Mouse (Mus musculus) cerebellum, adult 9-11 months (tissue): ENCODE data around the gene Lypla2.
"Not testable (repeated sequence)": the region's sequence is repeated elsewhere in the genome, so short reads cannot be mapped to it uniquely, and the experiment has no call there.

Experiments
- DNase-seq: peaks from one replicate; pipeline ENCODE4 v3.0.0; 2022

The Lypla2 gene

DNA sequence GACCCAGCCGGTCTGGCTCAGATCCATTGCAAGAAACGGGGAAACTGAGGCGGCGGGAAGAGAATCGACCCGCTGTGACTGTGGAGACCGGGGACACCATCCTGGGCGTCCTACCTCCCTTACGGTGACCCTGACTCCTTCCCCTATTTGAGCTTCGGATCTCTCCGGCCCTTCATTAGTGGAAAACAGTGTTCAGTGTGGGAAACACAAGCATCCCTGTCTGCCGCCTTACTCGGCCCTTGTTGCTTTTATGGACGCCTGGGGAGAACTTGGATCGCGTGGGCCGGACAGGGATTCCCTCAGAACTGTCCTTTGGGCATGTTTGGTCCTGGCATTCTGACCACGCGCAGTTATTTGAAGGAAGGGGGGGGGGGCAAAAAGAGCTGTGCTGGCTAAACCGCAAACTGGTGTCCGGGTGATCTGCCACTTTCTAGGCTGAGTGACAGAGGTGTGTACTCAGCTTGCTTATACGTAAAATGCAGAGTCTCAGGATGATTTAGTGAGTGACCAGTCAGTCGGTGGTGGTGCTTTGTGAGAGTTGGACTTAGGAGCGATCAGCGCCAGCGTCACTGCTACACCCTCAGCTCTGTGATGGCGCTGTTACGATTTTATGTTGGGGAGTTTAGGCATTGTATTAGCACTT is 25.6 kb downstream of the Lypla2 start:
- DNase-seq, result no peak

DNA sequence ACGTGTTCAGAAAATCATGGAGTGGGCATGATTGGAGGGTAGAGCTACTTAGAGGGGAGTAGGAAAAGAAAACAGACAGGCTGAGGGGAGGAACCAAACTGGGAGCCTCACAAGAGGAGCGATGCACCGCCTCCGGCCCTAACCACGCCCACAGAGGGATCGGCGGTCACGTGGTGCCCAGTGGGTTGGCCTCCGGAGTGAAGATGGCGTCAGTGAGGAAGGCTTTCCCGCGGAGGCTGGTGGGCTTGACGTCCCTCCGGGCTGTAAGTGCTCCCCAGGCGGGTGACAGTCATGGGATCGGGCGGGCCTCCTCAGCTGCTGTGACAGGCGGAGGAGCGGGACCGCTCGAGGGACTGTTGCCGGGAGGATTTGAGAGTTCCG is 26.2 kb downstream of the Lypla2 start, which contains the start of gene Hmgcl:
Gene Hmgcl, plus strand, starts transcription at position 171 of the 381 bp plus-strand sequence.
- DNase-seq, result peak; percentile 93

DNA sequence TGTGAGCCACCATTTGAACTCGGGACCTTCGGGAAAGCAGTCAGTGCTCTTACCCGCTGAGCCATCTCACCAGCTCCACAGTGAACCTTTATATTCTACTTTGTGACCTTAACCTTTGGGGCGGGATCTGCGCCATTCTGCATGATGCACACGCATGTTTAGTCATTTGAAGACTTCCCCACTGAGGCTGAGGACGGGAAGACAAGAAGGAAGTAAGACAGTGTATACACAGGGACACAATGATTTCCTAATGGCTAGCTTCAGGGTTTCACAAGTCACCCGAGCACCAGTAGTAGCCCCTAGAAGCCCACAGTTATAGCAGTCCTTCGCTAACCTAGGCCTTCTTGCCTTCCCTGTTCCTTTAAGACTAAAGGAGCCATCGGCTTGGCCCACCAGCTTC is 26.7 kb downstream of the Lypla2 start:
- peak; percentile 52 for DNase-seq

DNA sequence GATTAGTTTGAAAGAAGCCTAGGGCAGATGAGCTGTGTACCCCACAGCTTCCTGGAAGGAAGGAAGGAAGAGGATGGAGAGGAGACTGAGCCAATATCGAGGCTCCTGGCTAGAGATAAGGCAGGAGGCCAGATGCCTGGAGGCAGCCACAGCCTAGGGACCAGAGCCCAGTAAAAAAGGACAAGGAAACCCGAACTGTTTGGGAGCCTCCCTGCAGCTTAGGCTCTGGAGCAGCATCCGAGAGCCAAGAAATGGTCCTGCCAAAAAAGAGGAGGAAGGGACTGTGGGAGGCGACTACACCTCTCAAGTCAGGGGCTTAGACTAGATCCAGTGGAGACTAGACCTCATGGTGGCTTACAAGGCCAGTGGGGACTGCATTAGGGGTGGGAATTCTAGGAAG is 29.0 kb downstream of the Lypla2 start:
- DNase-seq, result no peak

DNA sequence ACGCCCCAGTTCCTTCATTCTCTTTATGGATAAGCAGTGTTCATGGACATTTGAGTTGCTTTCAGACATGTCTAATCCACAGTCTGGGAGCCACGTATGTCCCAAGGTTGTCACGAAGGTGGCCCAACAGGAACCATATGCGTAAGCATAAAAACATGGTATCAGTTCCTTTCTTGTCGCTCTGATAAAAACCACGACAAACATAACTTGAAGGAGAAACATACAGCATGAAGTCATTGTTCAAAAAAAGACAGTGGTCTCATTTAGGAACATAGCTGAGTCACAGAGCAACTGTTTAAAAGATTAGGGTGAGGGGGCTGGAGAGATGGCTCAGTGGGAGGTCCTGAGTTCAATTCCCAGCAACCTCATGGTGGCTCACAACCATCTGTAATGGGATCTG is 30.2 kb downstream of the Lypla2 start:
- no peak for DNase-seq

DNA sequence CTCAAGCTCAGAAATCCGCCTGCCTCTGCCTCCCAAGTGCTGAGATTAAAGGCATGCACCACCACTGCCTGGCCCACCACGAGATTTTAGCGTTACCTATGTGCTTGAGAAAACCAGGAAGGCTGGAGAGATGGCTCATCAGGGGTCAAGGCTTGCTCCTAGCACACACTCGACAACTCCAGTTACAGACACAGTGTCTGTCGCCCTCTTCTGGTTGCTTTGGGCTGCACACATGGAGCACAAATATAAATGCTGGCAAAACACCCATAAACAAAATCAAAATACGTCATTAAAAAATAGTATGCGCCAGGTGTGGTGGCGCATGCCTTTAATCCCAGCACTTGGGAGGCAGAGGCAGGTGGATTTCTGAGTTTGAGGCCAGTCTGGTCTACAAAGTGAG is 31.4 kb downstream of the Lypla2 start:
- not testable (repeated sequence) for DNase-seq

DNA sequence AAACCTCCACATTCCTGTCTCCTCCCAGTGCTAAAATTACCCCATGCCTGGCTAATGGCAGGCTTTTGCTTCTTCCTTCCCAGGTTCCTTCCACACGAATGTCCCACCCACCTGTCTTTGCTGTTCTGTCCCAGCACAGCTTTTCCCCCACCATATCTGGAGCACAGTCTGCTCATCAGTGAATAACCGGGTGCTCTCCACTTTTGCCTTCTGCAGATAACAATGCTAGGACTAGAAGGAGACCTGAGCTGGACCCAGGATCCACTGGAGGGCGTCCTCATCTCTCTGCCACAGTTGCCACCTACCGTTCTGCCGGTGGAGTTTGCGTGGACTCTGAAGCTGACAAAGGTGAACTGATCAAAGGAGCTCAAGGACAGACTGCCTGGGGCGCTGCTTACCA is 33.6 kb downstream of the Lypla2 start:
- no peak for DNase-seq

DNA sequence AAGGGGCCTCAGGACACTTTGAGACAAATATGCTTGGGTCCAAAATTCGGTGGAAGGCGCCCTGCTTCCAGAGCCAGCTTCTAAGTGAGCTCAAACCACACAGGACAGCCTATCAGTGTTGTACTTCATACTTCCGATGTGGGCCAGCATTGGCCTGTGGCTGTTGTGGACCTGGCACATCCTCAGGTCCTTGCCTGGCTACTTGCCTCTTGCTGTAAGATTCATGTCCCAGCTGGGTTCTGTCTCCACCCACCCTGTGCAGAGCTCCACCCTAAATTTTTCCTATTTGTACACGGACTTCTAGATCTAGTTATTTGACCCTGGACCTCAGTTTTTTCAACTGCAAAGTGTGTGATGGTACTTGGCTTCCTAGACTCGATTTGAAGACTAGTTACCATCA is 36.9 kb downstream of the Lypla2 start:
- no peak for DNase-seq

DNA sequence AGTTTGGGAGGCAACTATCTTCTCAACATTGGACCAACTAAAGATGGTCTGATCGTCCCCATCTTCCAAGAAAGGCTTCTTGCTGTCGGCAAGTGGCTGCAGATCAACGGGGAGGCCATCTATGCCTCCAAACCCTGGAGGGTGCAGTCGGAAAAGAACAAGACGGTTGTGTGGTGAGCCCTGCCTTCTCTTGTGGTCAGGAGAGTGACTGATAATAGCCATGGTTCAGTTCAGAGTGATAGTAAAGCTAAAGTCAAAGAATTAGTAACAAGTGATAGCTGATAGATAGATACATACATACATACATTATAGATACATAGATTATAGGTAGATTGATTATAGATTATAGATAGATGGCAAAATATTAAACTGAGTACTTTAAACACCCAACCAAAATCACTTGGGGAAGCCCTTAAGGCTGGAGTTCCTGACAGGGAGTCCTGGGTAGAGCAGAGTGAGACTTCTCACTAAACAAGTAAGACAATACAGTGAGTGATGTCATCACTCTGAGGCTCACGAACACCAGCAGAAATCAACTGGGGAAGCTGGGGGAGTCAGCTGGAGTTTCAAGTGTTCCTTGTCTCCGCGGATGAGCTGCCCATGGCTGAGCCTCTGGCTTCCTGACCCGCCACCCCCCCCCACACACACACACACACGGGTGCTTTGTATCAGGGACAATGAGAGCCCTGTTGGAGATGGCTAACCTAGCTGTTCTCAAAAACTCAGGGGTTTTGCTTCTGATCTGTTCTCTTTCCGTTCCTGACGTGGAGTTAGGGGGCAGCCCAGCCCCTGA is 37.5 kb downstream of the Lypla2 start:
- no peak for DNase-seq

DNA sequence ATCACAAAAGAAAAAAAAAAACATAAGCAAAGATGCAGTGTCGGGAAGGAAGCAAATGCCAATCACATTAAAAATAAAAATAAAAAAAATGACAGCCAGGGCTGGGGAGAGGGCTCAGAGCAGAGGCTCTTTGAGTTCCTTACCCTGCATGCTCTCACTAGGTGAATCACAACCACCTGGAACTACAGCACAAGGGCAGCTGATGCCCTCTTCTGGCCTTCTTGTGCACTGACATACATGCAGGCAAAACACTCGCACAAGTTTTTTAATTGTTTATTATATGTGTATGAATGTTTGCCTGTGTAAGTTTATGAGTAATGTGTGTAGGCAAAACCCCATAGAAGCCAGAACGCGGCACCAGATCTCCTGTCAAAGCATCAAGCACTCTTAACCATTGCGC is 40.6 kb downstream of the Lypla2 start:
- no peak for DNase-seq

DNA sequence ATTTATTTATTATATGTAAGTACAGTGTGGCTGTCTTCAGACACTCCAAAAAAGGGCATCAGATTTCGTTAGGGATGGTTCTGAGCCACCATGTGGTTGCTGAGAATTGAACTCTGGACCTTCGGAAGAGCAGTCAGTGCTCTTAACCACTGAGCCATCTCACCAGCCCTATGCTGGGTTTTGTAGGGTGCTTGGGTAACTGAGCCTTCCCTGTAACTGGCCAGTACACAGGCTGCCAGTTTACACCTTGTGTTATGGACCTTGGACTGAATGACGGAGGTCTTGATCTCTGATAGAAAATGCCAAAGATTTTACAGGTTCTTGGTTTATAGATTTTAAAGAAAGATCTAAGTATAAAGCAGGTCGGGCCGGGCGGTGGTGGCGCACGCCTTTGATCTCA is 42.2 kb downstream of the Lypla2 start:
- no peak for DNase-seq

DNA sequence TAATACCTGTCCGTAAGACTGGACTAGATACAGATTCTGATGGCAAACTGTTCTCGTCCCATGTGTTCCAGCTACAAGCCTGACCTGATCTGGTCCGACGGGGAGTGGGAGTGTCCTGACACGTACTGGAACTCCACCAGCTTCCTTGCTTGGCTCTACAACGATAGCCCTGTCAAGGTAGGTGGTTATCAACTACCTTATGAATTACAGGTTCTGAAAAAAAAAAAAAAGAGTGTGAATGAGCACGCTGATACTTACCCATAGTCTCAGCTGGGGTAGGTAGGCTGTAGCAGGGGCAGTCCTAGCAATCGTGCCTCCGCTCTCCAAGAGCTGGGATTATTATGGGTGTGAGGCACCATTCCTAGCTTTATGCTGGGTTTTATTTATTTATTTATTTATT is 42.6 kb downstream of the Lypla2 start:
- DNase-seq, result no peak

DNA sequence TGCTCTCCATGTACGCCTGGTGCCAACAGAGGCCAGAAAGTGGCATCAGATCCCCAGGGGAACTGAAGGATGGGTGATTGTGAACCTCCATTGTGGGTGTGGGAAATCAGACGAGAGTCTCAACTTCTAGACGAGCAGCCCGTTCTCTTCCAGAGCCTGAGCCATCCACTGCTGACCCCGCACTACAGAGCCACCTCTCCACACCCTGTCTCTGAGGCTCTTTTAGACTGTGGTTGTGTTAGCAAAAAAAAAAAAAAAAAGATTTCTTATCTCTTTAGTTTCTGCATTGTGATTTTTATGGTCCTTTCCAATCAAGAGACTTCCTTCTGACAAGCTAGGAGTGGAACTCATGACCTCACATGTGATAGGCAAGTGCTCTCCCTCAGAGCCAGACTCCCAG is 43.0 kb downstream of the Lypla2 start:
- DNase-seq, result no peak

DNA sequence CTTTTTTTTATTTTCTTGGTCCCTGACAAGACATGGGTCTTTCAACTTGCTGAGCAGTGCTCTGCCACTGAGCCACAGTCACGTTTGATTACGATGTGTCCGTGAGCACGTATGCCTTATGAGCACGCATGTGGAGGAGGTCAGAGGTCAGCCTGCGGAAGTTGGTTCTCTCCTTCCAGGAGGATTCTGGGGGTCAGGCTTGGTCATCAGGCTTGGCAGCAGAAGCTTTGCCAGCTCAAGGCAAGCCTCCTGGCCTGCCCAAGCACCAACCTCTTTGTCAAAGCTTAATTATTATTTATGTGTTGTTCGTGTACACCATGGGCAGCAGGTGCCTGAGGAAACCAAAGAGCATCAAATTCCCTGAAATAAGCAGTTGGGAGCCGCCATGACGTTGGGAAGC is 44.0 kb downstream of the Lypla2 start:
- DNase-seq, result no peak

DNA sequence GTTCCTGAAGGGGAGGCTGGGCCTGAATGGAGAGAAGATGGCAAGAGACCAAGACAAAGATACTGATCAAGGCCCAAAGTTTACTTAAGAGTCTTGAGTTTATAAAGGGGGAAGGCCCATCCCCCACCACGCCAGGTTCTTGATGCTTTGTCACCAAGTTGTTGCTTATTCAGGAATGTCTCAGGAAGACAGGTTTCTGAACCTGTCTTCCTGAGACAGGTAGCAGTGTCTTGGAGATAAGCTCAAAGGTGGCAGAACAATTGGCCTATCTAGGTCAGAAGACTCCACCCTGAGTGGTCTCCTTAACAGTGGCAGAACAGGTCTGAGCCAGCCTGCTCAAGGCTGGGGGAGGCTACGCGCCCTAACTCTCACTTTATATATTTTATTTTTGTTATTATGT is 45.6 kb downstream of the Lypla2 start:
- DNase-seq, result no peak

DNA sequence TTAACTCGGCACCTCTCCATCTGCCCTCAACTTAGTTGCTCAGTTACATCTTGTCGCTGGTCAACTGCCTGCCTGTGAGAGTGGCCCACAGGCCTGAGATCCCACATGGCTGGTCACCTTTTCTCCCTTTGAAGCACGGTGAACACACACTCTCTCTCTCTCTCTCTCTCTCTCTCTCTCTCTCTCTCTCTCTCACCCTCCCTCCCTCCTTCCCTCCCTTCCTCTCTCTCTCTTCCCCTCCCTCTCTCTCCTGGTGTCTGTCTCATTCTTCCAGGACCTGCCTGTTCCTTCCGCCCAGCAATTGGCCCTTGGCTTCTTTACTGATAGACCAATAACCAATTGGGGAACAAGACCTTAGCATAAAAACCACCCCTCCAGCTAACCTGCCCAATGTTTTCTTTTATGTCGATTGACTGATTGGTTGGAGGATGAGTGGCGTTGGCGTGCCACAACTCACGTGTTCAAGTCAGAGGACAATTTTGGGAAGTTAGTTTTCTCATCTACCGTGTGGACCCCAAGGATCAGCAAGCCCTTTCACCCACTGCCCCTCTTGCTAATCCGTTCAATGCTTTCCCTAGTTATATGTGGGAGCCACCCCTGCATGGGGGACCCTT is 46.1 kb downstream of the Lypla2 start:
- no peak for DNase-seq

DNA sequence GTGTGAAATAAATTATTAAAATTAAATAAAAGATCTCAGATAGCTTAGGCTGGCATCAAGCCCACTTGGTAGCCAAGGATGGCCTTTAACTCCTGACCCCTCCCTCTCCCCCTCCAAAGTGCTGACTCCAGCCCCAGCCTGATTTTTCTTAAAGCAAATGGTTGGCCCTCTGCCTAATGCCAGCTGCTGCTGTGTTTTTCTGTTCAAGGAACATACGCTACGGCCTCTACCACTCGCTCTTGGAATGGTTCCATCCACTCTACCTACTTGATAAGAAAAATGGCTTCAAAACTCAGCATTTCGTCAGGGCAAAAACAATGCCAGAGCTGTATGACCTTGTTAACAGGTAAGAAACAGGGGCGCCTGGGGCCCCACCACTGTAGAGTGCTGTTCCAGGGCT is 47.1 kb downstream of the Lypla2 start:
- no peak for DNase-seq

DNA sequence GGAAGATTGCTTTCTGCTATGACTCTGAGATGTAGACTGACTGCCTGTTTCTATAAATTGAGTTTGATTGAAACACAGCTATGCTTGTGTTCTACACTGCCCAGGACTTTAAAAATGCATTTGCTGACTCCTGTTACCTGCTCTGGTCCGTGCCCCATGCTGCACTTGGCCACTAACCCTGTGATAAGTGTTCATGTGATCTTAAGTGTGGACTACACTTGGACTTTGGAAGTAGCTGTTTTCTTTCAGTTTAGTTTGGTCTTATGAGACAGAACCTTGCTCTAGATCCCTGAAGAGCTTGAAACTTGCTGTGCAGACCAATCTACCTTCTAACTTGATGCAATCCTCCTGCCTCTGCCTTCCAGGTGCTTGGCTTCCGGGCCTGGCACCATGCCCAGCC is 48.0 kb downstream of the Lypla2 start:
- no peak for DNase-seq

DNA sequence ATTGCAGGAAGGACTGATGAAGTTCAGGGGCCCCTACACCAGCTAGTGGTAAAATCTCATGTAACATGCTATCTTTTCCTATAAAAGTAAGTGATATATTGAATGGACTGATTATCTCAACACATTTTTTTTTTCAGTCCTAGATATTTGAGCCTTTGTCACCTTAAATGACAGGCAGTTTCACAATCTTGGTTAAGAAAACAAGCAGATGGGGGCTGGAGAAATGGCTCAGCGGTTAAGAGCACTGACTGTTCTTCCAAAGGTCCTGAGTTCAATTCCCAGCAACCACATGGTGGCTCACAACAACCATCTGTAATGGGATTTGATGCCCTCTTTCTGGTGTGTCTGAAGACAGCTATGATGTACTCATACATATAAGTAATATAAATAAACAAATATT is 50.2 kb downstream of the Lypla2 start:
- no peak for DNase-seq

DNA sequence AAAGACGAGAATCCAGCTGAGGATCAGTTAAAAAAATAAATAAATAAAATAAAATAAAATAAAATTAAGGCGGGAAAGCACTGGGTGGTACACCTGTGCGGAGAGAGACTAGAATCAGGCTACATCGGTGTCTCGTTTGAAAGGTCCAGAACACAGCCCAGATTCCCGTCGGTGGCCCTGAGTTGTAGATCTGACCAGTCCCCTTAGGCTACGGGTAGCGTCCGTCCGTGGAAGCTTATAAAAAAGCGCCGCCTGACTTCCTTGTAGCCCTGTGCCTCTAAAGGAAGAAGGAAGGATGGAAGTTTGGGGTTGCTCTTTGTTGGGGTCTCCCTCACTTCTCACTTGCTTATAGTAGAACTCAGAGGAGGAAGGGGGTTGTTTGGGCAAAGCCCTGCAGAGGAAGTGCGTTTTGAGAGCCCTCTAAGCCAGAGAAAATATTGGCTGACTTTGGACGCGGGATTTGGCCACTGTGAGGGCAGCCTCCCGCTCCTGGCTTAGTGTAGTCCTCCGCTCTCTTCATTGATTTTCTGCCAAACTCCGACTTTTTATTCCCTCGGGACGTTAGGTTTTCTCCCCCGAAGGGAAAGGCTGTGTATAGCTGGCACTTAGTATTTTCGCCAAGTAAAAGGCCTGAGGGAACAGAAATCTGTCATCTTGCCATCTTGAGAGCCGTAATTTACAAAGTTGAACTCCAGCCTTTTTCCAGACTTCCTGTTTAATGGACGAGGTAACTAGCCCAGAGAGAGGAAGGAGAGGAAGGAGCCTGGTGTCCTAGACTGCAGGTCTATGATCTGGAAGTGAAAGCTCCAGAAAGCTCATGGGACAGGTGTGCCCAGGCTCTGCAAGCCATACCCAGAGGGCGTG is 50.9 kb downstream of the Lypla2 start:
- DNase-seq, result no peak

DNA sequence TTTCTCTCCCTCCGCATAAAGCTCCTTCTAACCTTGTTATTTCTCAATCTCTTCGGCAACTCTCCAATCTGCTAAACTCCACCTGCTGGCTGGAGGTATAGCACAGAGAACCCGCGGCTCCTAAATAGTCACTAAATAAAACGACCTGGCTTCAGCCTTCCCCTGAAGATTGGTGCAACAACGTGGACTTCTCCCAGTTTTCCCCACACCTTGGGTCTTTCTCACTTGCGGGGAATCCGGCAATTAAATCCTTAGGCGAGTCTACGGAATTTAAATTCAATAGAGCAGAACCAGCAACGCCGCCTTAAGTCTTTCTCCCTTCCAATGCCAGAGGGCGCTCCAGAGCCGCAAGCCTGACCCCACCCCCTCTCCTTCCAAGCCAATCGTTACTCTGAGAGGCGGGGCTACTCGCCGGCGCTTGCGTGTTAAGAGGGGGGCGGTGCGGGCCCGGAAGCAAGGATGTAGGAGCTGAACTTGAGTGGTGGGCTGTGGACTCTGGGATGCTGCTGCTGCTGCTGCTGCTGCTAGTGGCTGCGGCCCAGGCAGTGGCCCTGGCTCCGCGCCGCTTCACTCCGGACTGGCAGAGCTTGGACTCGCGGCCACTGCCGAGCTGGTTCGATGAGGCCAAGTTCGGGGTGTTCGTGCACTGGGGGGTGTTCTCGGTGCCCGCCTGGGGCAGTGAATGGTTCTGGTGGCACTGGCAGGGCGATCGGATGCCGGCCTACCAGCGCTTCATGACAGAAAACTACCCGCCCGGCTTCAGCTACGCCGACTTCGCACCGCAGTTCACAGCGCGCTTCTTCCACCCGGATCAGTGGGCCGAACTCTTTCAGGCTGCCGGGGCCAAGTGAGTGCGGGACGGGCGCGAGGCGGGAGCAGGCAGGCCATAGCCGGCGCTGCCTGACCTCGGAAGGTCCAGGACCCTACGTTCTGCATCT is 51.9 kb downstream of the Lypla2 start, which contains the start of gene Fuca1:
Gene Fuca1, plus strand, starts transcription at position 432 of the 938 bp plus-strand sequence.
- DNase-seq, result peak; percentile 93

DNA sequence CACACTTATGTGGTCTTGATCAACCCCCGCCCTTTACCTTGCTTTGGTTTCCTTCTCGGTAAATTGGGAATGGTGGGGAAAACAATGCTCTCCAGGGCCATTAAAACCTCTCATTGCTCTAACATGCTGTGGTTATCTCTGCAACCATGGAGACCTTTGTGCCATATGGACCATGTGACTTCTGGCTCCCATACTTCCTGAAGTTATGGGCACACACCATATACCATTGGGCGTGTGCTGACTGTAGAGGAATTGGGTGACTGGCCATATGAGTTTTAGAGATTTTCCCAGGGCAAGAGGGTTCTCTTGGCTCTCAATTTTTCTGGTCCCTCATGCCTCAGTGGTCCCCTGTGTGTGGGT is 53.2 kb downstream of the Lypla2 start:
- DNase-seq, result no peak
